Mouse (Mus musculus): ENCODE data around the gene Jaml. TPM values are rescaled to one million over a fixed set of nuclear protein-coding genes. Genes with fewer than 3 reads are reported as not detected.

Gene Jaml
- total and polyA plus RNA-seq, 3 experiments = not detected

DNA sequence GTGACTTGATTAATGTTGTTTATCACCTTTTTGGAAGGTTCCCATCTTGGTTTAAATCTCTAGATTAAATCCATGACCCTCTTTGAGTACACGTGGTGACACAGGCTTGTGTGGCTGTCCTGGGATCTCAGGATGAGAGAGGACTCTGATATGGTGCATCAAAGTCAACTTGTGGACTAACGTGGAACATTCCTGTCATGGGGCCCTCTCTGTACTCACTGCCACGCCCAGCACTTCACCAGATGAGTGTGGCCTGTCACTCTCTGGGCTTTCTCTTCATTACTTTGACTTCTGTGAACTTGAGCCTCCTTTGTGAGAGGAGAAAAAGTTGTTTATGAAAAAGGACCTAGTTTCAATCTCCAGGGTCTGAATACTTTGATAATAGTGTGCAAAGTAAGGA is 7.2 kb upstream of the Jaml start:
- Histone ChIP-seq H3K9ac (ENCODE audit: control insufficient read depth, low read depth, low read length, poor library complexity, severe bottlenecking) (no peak overlapping the region), H3K4me3 (ENCODE audit: control insufficient read depth in 1 of 2, insufficient read depth in 1 of 2, low read depth in 2 of 2, low read length in 2 of 2) (no peak overlapping the region), H3K9me3 (replicated peaks; ENCODE audit: insufficient read depth, low read length) (no peaks in the 10 kb centered on the region), H3K36me3 (ENCODE audit: control insufficient read depth in 1 of 2, insufficient read depth in 2 of 2, low read length in 2 of 2) (no peaks in the 10 kb centered on the region), H3K4me1 (ENCODE audit: control insufficient read depth in 1 of 2, insufficient read depth in 2 of 2, low read length in 2 of 2) (no peaks in the 10 kb centered on the region), H3K27me3 (ENCODE audit: control insufficient read depth in 1 of 2, insufficient read depth in 2 of 2, low read length in 2 of 2) (peaks cover 22 to 32% of the 10 kb centered on the region in 2 experiments), H3K27ac (ENCODE audit: control insufficient read depth, low read depth, low read length) (no peak overlapping the region), H3K79me2 (ENCODE audit: control insufficient read depth, insufficient read depth, low read length, poor library complexity) (no peaks in the 10 kb centered on the region)
- no peak for DNase-seq (ENCODE audit: low read depth, low spot score)
- no peak for TF ChIP-seq ETS1 (IDR thresholded peaks at IDR 0.05; ENCODE audit: low read depth, low read length)
- no peak for TF ChIP-seq UBTF (IDR thresholded peaks at IDR 0.05; ENCODE audit: borderline replicate concordance, insufficient read depth, low read depth, low read length)
- no peak for TF ChIP-seq ZKSCAN1 (IDR thresholded peaks at IDR 0.05; ENCODE audit: low read depth, low read length)
- no peak for TF ChIP-seq GATA1 (IDR thresholded peaks at IDR 0.05; ENCODE audit: low read depth, low read length)

DNA sequence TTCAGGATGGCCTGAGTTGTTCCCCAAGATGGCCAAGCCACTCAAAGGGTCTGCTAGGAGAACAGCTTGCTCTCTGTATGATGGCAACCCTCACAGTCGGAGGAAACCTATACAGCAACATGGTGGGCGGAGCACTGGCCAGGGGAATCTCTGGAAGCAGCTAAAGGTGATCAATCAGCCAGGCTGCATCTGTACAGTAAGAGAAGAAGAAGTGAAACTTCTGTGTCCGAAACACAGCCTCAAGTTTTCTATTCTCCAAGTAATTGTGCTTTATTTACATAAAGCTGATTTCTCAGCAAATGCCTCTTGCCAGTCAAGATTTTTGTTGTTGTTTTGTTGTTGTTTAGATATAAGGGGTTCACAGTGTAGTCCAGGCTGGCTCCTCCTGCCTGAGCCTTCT is 1.1 kb upstream of the Jaml start:
- H3K27me3 ChIP-seq (ENCODE audit: control insufficient read depth in 1 of 2, insufficient read depth in 2 of 2, low read length in 2 of 2) = peaks cover 34 to 72% of the 10 kb centered on the region in 2 experiments
- no peak overlapping the region for H3K4me3 ChIP-seq (ENCODE audit: control insufficient read depth in 1 of 2, insufficient read depth in 1 of 2, low read depth in 2 of 2, low read length in 2 of 2)
- TF ChIP-seq TBP (IDR thresholded peaks at IDR 0.05; ENCODE audit: low read depth, low read length) (no peak), NELFE (IDR thresholded peaks at IDR 0.05; ENCODE audit: low read depth, low read length) (no peak), NRF1 (IDR thresholded peaks at IDR 0.05; ENCODE audit: insufficient read depth, low read depth, low read length, poor library complexity, severe bottlenecking) (no peak), ZKSCAN1 (IDR thresholded peaks at IDR 0.05; ENCODE audit: low read depth, low read length) (no peak), RCOR1 (IDR thresholded peaks at IDR 0.05; ENCODE audit: low read depth, low read length) (no peak), GATA1 (IDR thresholded peaks at IDR 0.05; ENCODE audit: low read depth, low read length) (no peak), ELF1 (IDR thresholded peaks at IDR 0.05; ENCODE audit: low read depth, low read length) (no peak), POLR2AphosphoS2 (IDR thresholded peaks at IDR 0.05; ENCODE audit: low read length) (no peak), CHD2 (IDR thresholded peaks at IDR 0.05; ENCODE audit: low read length) (no peak), RAD21 (IDR thresholded peaks at IDR 0.05; ENCODE audit: low read depth, low read length) (no peak), POLR2AphosphoS5 (IDR thresholded peaks at IDR 0.05; ENCODE audit: borderline replicate concordance, low read depth, low read length) (no peak), GABPA (IDR thresholded peaks at IDR 0.05; ENCODE audit: low read depth, low read length) (no peak), ZNF384 (IDR thresholded peaks at IDR 0.05; ENCODE audit: low read depth, low read length) (no peak)
- no peak for DNase-seq (ENCODE audit: low read depth, low spot score)
- H3K4me1 ChIP-seq (ENCODE audit: control insufficient read depth in 1 of 2, insufficient read depth in 2 of 2, low read length in 2 of 2) = no peaks in the 10 kb centered on the region
- no peaks in the 10 kb centered on the region for H3K79me2 ChIP-seq (ENCODE audit: control insufficient read depth, insufficient read depth, low read length, poor library complexity)
- H3K36me3 ChIP-seq (ENCODE audit: control insufficient read depth in 1 of 2, insufficient read depth in 2 of 2, low read length in 2 of 2) = no peaks in the 10 kb centered on the region
- H3K9ac ChIP-seq (ENCODE audit: control insufficient read depth, low read depth, low read length, poor library complexity, severe bottlenecking) = no peak overlapping the region
- H3K9me3 ChIP-seq (replicated peaks; ENCODE audit: insufficient read depth, low read length) = no peaks in the 10 kb centered on the region
- H3K27ac ChIP-seq (ENCODE audit: control insufficient read depth, low read depth, low read length) = no peak overlapping the region

DNA sequence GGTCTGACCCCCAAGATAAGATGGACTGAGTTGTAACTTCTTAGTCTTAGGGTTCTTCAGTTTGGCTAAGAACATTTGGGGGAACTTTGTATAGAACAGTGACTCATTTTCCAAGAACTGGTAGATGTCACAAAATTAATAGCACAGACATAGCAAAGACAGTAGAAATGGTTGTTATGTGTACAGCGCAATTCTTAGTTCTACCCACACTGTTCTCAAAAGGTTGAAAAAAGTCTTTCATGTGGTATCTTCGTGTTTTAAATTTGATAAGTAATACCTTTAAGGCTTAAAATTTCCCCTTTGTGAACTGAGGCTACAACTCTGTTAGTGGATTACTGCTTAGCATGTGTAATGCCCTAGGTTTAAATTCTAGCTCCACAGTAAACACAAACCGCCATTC is 4.1 kb downstream of the Jaml start:
- H3K4me1 ChIP-seq (ENCODE audit: control insufficient read depth in 1 of 2, insufficient read depth in 2 of 2, low read length in 2 of 2) = no peaks in the 10 kb centered on the region
- no peak overlapping the region for H3K4me3 ChIP-seq (ENCODE audit: control insufficient read depth in 1 of 2, insufficient read depth in 1 of 2, low read depth in 2 of 2, low read length in 2 of 2)

More for the DNA sequence above, 4.1 kb downstream of the Jaml start:
- no peaks in the 10 kb centered on the region for H3K36me3 ChIP-seq (ENCODE audit: control insufficient read depth in 1 of 2, insufficient read depth in 2 of 2, low read length in 2 of 2)
- no peaks in the 10 kb centered on the region for H3K79me2 ChIP-seq (ENCODE audit: control insufficient read depth, insufficient read depth, low read length, poor library complexity)
- DNase-seq (ENCODE audit: low read depth, low spot score) = no peak
- no peak overlapping the region for H3K27ac ChIP-seq (ENCODE audit: control insufficient read depth, low read depth, low read length)
- H3K9me3 ChIP-seq (replicated peaks; ENCODE audit: insufficient read depth, low read length) = no peaks in the 10 kb centered on the region
- TF ChIP-seq MYC (IDR thresholded peaks at IDR 0.05; ENCODE audit: low read depth, low read length) (no peak), BHLHE40 (IDR thresholded peaks at IDR 0.05; ENCODE audit: borderline replicate concordance, low read depth, low read length) (no peak), MEF2A (IDR thresholded peaks at IDR 0.05; ENCODE audit: extremely low read depth, insufficient replicate concordance, low read depth, low read length, poor library complexity, severe bottlenecking) (no peak), MAFK (IDR thresholded peaks at IDR 0.05; ENCODE audit: borderline replicate concordance, low read depth, low read length) (no peak), ZKSCAN1 (IDR thresholded peaks at IDR 0.05; ENCODE audit: low read depth, low read length) (no peak), POLR2A (IDR thresholded peaks at IDR 0.05; ENCODE audit: control insufficient read depth in 1 of 2, insufficient read depth in 1 of 2, low read depth in 1 of 2, low read length in 2 of 2, poor library complexity in 1 of 2) (no peak), ZMIZ1 (IDR thresholded peaks at IDR 0.05; ENCODE audit: low read depth, low read length) (no peak), USF2 (IDR thresholded peaks at IDR 0.05; ENCODE audit: borderline replicate concordance in 1 of 2, insufficient read depth in 1 of 2, low read depth in 1 of 2, low read length in 2 of 2) (no peak)
- H3K27me3 ChIP-seq (ENCODE audit: control insufficient read depth in 1 of 2, insufficient read depth in 2 of 2, low read length in 2 of 2) = peaks cover 49 to 74% of the 10 kb centered on the region in 2 experiments
- H3K9ac ChIP-seq (ENCODE audit: control insufficient read depth, low read depth, low read length, poor library complexity, severe bottlenecking) = no peak overlapping the region
